Mouse (Mus musculus) hematopoietic multipotent progenitor cell, adult 10-12 weeks (in vitro differentiated cells): ENCODE data around the gene Uhrf1bp1l. TPM values are rescaled to one million over a fixed set of nuclear protein-coding genes. Genes with fewer than 3 reads are reported as not detected.

Source experiments
- polyA plus RNA-seq: library from polyadenylated mRNA; stranded (reverse); fragments of >175 nt; gene quantifications from 2 replicates; pipeline ENCODE4 v1.2.3, GENCODE M21; 2012; ENCODE audit warnings: low replicate concordance

The Uhrf1bp1l gene
- 4.6 and 11.1 TPM in 2 replicates for polyA plus RNA-seq

DNA sequence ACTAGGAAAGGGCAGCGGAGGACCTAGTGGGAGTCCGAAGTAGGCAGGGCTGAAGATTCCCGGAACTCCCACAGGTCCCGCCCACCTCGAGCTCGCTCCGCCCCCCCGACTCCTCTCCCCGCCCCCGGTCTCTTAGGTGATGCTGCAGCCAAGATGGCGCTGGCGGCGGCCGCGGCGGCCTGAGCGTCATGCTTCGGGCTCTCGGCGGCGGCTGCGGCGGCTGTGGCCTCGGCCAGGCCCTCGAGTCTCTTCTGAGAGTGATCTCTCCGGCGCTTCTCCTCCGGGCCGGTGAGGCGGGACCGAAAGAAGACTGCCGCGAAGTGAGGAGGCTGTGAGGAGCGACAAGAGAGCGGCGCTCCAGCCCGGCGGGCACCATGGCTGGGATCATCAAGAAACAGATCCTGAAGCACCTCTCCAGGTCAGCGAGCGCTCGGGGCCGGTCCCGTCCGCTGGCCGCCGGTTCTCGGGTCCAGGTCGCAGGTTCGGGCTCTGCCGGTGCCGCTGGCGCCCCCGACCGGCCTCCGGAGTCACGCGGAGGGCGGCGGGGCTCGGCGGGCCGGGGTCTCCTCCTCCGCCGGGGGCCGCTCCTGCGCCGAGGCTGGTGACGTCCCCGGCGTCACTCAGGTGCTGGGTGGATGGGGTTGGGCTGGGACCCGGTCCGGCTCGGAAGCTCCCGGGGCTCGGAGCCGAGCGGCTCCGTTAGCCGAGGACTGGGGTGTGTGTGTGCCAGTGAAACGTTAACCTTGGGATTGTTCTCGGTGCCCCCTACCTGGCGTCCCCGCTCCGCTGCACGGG lies at the start of gene Uhrf1bp1l:
Uhrf1bp1l (plus strand) TSS at position 121 of the 795 bp plus-strand sequence.

DNA sequence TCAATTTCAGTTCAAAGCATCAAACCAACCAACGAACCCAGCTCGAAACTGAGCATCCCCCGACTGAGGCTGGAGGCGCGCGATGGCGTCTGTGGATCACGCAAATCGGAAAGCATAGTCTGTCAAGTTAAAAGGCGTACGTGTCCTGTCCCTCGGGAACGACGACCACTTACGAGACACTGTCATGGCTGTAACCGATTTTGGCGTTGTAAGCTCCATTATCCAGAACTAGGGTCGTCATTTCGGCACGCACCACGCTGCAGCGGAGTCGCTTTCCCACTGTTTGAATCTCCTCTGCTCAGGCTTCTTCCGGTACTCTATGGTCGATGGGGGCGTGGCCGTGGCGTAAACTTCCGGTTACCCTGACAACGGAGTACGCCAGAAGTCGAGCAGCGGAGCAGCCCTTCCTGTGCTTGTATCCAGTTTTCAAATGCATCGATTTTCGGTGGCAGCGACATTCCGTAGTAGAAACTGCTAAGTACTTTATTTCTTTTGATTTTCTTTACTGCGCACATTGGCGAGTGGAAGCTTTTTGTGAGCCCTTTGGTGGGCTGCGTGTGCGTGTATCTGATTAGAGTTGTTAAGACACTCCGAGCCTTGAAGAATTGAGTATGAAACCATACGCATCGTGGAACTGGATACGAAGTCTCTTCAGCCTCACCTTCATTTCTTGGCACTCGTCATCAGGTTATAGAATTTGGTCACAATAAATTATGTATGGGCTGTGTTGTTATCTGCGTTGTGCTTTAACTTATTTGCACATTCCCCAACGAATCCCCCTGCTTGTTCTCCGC lies 12.6 kb upstream of the Uhrf1bp1l start, which contains the start of gene Actr6:
Actr6 (minus strand) TSS at position 295 of the 794 bp plus-strand sequence.

Other genes with a start within 250 kb of the Uhrf1bp1l start
- gene Nr1h4, start 211.4 kb upstream of the Uhrf1bp1l start, polyA plus RNA-seq: 0.09 and 0.13 TPM in 2 replicates
- not detected in 2 replicates for gene Slc17a8, start 123.7 kb upstream of the Uhrf1bp1l start, polyA plus RNA-seq
- gene Scyl2, start 58.7 kb upstream of the Uhrf1bp1l start, polyA plus RNA-seq: 6.0 and 12.1 TPM in 2 replicates
- gene Actr6, start 12.7 kb upstream of the Uhrf1bp1l start, polyA plus RNA-seq: 0.49 and 0.74 TPM in 2 replicates
- 0.53 and 1.2 TPM in 2 replicates for gene Anks1b, start 128.5 kb downstream of the Uhrf1bp1l start, polyA plus RNA-seq